Mouse (Mus musculus) lung, postnatal 0 days (tissue): ENCODE measurements around the gene Btg2. TPM values are rescaled to one million over a fixed set of nuclear protein-coding genes. Genes with fewer than 3 reads are reported as not detected.
A peak's percentile ranks its signal among the peaks of the same experiment; 100 is the strongest.

Source experiments
- ATAC-seq: fragments of 200-750 bp; cut with Nextera tagmentation; 2 replicates; pipeline ENCODE4 v1.8.0; 2017; ENCODE audit warnings: moderate library complexity
- DNase-seq: peaks from one replicate; pipeline ENCODE4 v3.0.0-alpha.2; 2016; ENCODE audit warnings: low spot score
- H3K27ac ChIP-seq: fragments of 300-500 bp; sonication (generic); 2 replicates; pipeline ENCODE4 v1.5.1; 2014; ENCODE audit warnings: antibody characterized with exemption, mild to moderate bottlenecking, low read length, mixed read lengths
- H3K27me3 ChIP-seq: fragments of 300-500 bp; sonication (generic); replicated peaks from 2 replicates; pipeline ENCODE4 v1.6.1; 2014; ENCODE audit warnings: low read length, mixed read lengths; ENCODE audit not compliant: insufficient read depth
- H3K36me3 ChIP-seq: fragments of 300-500 bp; sonication (generic); 2 replicates; pipeline ENCODE4 v1.6.1; 2014; ENCODE audit warnings: low read length, mixed read lengths; ENCODE audit not compliant: insufficient read depth
- H3K4me1 ChIP-seq: fragments of 300-500 bp; sonication (generic); 2 replicates; pipeline ENCODE4 v1.6.1; 2014; ENCODE audit warnings: antibody characterized with exemption, low read depth, low read length, mixed read lengths; ENCODE audit not compliant: insufficient read depth
- H3K4me2 ChIP-seq: fragments of 300-500 bp; sonication (generic); replicated peaks from 2 replicates; pipeline ENCODE4 v1.6.1; 2014; ENCODE audit warnings: low read depth, mild to moderate bottlenecking, low read length, moderate library complexity, mixed read lengths
- H3K4me3 ChIP-seq: fragments of 300-500 bp; sonication (generic); 2 replicates; pipeline ENCODE4 v1.5.1; 2014; ENCODE audit warnings: low read depth, low read length
- H3K9ac ChIP-seq: fragments of 300-500 bp; sonication (generic); replicated peaks from 2 replicates; pipeline ENCODE4 v1.6.1; 2014; ENCODE audit warnings: low read depth, mild to moderate bottlenecking
- H3K9me3 ChIP-seq: fragments of 300-500 bp; sonication (generic); 2 replicates; pipeline ENCODE4 v1.6.1; 2016; ENCODE audit warnings: low read length, mixed read lengths
- CTCF ChIP-seq: IDR thresholded peaks from 2 replicates; pipeline ENCODE4 v1.5.1; 2016; ENCODE audit warnings: antibody characterized with exemption, mild to moderate bottlenecking
- EP300 ChIP-seq: IDR thresholded peaks from 2 replicates; pipeline ENCODE4 v1.6.1; 2016; ENCODE audit warnings: antibody characterized with exemption, mild to moderate bottlenecking, control low read depth
- WGBS: fragments of 180-500 bp; shearing (Covaris S2); extraction: QIAGEN DNeasy Blood & Tissue Kit; methylation state at CpG from one replicate; pipeline ENCODE4 v1.1.7; 2014; 5-methylcytosine and 5-hydroxymethylcytosine counted together
- polyA plus RNA-seq: library from polyadenylated mRNA; unstranded; fragments of >200 nt; fragmentation: Nextera tagmentation; extraction: Ambion mirVana; gene quantifications from 2 replicates; pipeline ENCODE4 v1.2.1, GENCODE M21; 2015

Btg2 gene
- polyA plus RNA-seq, 1 experiment from 2014 or later = 184 TPM

DNA sequence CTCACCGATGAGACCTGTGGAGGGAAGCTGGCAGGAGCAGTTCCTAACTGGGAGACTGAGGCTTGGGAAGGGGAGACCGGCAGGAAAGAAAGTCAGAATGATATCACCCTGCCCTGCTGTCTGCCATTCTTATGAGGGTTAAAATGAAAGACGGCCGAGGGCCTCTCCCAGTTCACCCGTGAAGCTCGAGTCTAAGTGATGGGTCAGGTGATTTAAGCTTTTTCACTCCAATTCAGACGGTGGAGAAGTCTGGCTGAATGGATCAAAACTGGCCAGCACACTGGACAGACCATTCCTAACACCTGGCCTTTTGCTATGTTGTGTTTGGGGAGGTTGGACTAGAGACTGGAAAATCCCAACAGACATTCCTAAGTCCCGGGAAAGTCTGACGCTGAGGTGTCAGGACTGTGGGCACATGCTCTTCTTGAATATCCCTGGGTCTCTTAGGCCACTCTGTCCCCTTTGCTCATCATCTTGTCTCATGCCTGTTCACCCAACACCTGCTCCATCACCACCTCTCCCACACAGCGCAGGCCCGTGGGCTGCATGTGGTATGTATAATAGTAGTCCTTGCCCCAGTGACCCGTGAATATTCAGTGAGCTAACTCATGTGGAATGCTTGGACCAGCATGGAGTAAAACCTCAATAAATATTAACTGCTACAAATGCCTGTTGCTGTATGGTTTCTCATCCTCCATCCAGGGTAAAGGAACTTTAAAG, 20.8 kb upstream of the Btg2 start:
- Histone ChIP-seq H3K9me3 (no peaks in the 10 kb centered on the region), H3K4me3 (peak overlapping the region; percentile 19), H3K9ac (peak overlapping the region; percentile 46), H3K27me3 (no peaks in the 10 kb centered on the region), H3K27ac (peak overlapping the region; percentile 97), H3K4me2 (peak overlapping the region; percentile 54), H3K36me3 (no peaks in the 10 kb centered on the region), H3K4me1 (peaks cover 66% of the 10 kb centered on the region)
- DNase-seq (peak; percentile 59), ATAC-seq (no peak)
- 11% methylated on average over 12 of the region's 12 CpGs for WGBS
- TF ChIP-seq EP300 = no peak
- no peak for TF ChIP-seq CTCF

DNA sequence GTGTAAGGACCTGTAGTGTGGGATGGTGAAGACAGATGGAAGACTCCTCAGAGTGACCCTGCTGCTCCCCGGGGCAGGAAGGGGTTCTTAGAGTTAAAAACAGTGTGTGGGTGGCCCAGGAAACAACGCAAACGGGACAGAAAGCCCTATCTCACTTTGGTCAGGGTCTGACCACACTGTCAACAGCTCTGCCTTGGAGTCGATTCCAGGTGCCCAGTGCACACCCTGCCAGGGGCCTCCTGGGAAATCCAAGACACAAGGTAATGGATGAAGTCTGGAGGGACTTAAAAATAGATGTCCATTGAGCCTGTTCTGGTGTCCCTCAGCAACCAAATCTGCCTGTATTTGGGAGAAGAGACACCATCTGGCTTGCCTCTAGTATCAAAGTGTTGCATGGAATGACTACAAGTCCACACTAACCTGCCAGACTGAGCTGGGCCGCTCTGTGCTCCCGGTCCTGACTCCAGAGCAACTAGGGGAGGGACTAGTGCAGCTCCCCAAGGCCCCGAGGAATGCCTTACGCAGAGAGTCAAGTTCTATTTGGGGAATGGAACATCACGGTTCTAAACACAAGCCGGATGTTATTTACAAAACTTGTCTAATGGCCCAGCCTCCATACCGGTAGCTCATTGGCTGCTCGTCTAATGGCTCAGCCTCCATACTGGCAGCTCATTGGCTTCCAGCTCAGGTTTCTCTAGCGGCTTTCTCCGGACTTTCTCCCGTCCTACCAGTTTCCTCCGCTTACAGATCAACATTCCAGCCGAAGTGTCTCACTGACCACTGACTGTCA, 20.0 kb upstream of the Btg2 start:
- TF ChIP-seq EP300 (peak; percentile 98), CTCF (no peak)
- peak; percentile 85 for ATAC-seq
- peak; percentile 99 for DNase-seq
- no peaks in the 10 kb centered on the region for H3K36me3 ChIP-seq
- H3K27ac ChIP-seq = peak overlapping the region; percentile 97
- H3K9me3 ChIP-seq = no peaks in the 10 kb centered on the region
- H3K9ac ChIP-seq = peak overlapping the region; percentile 46
- peak overlapping the region; percentile 54 for H3K4me2 ChIP-seq
- H3K27me3 ChIP-seq = no peaks in the 10 kb centered on the region
- peaks cover 64% of the 10 kb centered on the region for H3K4me1 ChIP-seq
- H3K4me3 ChIP-seq = peak overlapping the region; percentile 19
- WGBS = 2% methylated on average over 17 of the region's 17 CpGs

DNA sequence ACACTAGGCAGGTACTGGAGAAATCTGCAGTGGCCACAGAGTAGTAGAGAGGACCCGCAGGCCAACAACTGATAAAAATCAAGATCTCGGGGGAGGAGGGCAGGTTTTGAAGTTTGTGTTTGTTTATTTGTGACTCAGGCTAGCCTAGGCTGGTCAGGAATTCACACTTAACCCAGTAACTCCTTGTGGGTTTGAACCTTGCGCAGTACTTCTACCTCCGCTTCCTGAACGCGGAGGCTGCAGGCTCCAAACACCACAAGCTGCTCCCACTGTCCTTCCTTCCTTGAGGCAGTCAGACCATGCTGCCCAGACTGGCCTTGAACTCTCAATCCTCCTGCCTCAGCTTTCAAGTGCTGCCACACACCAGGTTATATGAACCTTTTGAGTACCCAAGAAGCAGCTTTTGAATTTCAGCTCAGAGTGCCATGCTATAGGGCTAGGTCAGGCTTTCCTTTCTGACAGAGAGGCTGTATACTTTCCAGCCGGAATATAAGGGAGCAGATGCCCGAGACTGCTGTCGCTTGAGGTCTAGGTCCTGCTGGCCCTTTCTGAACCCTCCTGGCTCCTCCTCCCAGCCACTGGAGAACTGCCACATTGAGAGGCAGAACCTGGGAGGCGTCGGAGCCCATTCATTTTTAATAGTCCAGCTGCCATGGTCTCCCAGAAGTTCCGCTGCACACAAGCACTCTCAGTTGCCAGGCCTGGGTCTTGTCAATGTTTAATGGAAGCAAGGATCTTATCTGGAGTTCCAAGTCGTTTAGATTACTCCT, 19.2 kb upstream of the Btg2 start:
- H3K27me3 ChIP-seq = no peaks in the 10 kb centered on the region
- peak overlapping the region; percentile 54 for H3K4me2 ChIP-seq
- H3K9me3 ChIP-seq = no peaks in the 10 kb centered on the region
- 26% methylated on average over 13 of the region's 13 CpGs for WGBS
- peak overlapping the region; percentile 97 for H3K27ac ChIP-seq
- DNase-seq (peak; percentile 82), ATAC-seq (no peak)
- H3K4me1 ChIP-seq = peaks cover 67% of the 10 kb centered on the region
- peak overlapping the region; percentile 34 for H3K9ac ChIP-seq
- peak overlapping the region; percentile 18; the same call in 1 of the 2 replicates for H3K4me3 ChIP-seq
- no peaks in the 10 kb centered on the region for H3K36me3 ChIP-seq
- no peak for TF ChIP-seq CTCF
- peak; percentile 60; the same call in 1 of the 2 replicates for TF ChIP-seq EP300

DNA sequence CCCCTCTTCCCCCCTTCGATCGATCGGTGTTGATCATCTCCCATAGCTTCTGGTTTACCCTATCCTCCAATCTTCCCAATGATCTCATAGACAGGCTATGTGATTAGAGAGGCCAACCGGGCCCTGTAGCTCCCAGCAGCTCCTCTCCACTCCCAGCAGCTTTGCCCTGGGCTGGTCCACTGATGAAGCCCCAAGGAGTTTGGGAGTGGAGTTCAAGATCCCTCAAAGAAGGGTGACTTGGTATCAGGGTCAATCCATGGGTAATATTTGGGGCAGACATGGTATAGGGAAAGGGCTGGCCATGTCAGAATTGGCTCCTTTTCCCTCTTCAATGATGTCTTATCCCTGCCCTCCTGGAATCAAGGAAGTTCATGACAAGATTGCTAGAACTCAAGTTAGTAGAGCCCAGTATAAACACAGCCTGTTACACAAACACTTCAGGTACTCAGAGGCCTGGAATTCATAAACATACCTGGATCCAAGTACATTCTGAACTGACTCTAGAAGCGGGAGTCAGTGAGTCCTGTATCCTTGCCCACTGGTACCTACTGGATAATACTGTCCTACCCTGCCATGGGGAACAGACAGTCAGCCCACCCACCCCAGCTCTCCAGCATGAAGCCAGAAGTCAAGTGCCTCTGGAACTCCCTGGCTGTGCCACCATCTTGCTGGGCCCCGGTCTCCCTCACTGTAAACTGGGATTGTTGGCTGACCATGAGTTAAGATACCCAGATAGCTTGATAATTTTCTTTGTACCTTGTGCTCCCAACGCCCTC, 18.3 kb upstream of the Btg2 start:
- Histone ChIP-seq H3K9ac (no peak overlapping the region), H3K27me3 (no peaks in the 10 kb centered on the region), H3K4me1 (peaks cover 73% of the 10 kb centered on the region), H3K4me3 (no peak overlapping the region), H3K36me3 (no peaks in the 10 kb centered on the region), H3K27ac (peak overlapping the region; percentile 97), H3K4me2 (peak overlapping the region; percentile 35; the same call in 1 of the 2 replicates), H3K9me3 (no peaks in the 10 kb centered on the region)
- DNase-seq (peak; percentile 84), ATAC-seq (no peak)
- 63% methylated on average over 7 of the region's 7 CpGs for WGBS
- peak; percentile 94 for TF ChIP-seq EP300
- no peak for TF ChIP-seq CTCF

DNA sequence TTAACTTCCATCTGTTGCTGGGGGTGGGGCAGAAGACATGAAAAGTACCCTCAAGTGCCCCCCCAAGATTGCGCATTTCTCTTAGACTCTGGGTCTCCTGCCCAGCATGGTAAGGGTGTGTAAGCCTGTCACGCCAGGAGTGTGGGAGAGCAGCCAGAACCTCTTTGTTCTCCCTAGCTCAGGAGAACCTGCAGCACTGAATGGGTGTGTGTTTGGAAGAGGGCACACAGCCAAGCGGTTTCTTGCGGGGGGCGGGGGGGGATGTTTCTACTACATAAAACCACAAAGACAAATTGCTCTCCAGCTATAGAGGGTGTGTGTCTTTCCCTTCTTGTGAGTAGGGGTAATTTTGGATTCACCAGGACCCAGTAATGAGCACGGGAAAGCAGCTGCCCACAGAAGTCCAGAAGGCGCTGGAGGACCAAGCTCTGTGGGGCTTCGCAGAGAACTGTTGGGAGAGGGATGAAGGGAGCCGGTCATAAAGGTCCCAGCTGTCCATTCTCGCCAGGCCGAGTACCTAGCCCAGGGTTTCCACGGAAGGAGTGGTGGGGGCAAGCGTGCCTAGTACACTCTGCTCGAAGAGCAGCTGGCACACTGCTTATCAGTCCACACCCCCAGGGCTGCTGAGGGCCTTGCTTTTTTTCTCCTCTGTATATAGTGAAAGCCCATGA, 17.5 kb upstream of the Btg2 start:
- Histone ChIP-seq H3K4me1 (peaks cover 77% of the 10 kb centered on the region), H3K27ac (peak overlapping the region; percentile 97), H3K36me3 (no peaks in the 10 kb centered on the region), H3K9ac (peak overlapping the region; percentile 13; the same call in 1 of the 2 replicates), H3K27me3 (no peaks in the 10 kb centered on the region), H3K4me3 (no peak overlapping the region), H3K4me2 (peak overlapping the region; percentile 35), H3K9me3 (no peaks in the 10 kb centered on the region)
- WGBS = 17% methylated on average over 14 of the region's 14 CpGs
- ATAC-seq (peak; percentile 34), DNase-seq (peak; percentile 91)
- TF ChIP-seq CTCF = no peak
- TF ChIP-seq EP300 = peak; percentile 69
